Mouse (Mus musculus): ENCODE results near the gene Dhcr24.

Gene Dhcr24

DNA sequence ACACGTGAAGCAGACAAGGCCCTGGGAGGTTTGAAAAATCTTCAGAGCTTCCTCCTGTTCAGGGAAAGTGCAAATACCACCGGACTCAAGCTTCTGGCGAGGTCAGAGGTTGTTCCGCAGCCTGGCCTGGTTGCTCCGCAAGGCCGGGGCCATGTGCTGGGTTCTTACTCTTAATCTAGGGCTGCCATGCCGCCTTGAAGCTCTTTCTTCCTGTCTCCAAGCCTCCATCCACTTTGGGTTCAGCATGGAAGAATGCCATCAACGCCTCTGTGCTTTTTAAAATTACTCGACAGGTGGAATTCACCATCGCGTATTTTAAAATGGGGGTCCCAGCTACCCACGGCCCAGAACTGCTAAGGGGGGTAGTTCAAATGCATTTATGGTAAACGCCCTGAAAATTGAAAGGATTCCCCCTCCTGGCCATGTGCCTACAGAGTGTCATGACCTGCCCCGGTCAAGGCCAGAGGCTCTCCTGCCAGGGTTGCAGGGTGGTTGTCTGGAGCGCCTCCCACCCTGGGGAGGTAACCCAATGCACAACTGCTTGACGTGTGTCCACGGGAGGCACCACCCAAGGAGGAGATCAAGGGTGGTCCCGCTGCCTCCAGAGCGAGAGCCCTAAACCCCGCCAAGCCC lies 509 bp upstream of the Dhcr24 start:
- no peak for DNase-seq (ENCODE audit: low read depth, low spot score)

DNA sequence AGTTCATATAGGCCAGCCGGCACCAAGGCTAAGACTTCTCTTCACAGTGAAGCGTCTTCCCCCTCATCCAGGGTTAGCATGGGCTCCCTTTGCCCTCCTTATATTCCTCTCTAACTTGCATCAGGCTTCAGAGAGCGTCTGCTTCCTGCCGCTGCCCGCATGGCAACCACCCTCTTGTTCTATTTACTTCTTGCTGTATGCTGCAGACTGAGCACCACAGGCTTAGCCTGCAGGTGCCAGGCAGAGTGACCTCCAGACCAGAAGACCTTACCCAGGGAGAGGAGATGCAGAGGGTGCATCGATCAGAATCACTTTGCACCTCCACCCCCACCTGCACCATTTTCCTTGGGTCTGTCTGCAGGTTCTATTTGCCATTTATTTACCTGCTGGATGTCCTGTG lies 1.2 kb downstream of the Dhcr24 start:
- DNase-seq (ENCODE audit: low read depth, low spot score), result no peak

- DNase-seq (ENCODE audit: low read depth, low spot score), result no peak
Observed at GRCm38 (mm10) chr4:106562837-106563790, 2.3 kb downstream of the Dhcr24 start.

- no peak for DNase-seq (ENCODE audit: low read depth, low spot score)
Observed at GRCm38 (mm10) chr4:106564161-106564560, 3.3 kb downstream of the Dhcr24 start.

DNA sequence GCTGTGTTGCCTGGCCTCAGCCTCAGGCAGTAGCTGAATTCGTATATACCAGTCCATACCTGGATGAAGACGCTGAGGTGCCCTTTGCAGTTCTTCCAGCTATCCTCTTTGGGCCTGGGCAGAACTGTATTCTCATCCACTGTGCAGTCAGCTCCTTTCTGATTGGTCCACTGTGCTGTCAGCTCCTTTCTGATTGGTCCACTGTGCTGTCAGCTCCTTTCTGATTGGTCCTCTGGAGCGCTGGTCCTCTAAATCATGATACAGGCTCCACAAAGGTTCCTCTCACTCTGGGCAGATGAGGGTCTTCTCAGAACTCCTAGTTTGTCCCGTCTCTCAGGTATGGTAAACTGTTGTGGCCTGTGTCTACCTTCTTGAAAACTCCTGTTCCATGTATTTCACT lies 8.8 kb downstream of the Dhcr24 start:
- DNase-seq (ENCODE audit: low read depth, low spot score), result no peak

DNA sequence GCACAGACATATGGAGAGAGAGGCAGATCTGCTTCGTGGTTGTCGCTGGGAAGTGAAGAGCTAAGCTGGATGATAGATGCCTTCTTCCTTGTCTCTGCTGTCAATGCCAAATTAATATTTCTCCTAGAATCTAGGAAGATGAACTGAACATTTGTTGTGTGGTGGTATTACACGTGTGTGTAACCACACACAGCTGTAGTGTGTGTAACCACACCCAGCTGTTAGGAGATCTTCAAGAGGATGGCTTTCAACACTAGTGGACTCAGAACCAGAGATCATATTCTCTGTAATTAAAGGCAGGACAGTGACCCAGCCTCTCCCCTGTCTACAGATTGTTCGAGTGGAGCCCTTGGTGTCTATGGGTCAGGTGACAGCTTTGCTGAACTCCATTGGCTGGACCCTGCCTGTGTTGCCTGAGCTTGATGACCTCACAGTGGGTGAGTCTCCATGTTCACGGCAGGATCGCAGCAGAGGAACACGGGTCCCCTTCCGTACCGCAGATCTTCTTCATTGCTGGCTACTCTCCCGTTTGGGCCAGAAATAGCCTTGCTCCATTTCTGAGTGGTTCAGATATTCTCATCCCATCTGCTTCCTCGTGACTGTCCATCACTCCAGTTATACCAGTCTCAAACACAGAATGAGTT lies 10.4 kb downstream of the Dhcr24 start:
- no peak for DNase-seq (ENCODE audit: low read depth, low spot score)

DNA sequence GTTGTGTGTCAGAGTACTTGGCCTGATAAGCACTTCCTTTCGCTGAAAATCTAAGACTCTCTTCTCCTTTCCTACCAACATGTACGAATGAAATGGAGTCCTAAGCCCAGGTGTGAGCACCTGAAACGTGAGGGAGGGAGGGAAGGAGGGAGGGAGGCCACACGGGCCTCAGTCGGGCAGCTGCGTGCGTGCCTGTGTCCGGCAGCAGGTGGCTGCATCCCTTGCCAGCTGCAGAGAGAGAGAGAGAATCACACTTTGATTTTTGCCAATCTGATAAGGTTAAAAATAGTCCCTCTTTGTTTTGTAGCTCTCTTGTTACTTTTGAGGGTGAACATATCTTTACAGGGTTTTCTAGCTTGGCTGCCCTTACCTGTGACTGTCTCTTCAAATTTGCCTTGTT lies 14.2 kb downstream of the Dhcr24 start:
- no peak for DNase-seq (ENCODE audit: low read depth, low spot score)

DNA sequence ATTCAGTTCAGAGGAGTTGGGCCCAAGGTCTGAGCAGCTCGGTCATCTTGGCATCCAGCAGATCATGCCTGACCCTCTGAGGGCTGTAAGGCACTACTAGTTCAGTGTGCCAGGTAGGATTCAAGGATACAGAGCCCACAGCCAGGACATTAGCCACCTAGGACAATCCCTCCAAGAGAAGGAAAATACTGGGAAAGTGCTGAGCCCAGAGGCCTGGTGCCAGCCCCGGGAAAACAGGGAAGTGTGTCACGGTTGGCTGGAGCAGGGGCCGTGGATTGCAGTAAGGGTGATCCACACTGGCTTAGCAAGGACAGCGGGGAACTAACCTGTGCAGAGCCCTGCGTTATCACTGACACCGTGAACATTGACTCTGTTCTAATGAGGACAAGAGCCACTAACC lies 16.7 kb downstream of the Dhcr24 start:
- DNase-seq (ENCODE audit: low read depth, low spot score), result no peak

- DNase-seq (ENCODE audit: low read depth, low spot score), result no peak
Observed at GRCm38 (mm10) chr4:106581176-106581864, 20.5 kb downstream of the Dhcr24 start.

DNA sequence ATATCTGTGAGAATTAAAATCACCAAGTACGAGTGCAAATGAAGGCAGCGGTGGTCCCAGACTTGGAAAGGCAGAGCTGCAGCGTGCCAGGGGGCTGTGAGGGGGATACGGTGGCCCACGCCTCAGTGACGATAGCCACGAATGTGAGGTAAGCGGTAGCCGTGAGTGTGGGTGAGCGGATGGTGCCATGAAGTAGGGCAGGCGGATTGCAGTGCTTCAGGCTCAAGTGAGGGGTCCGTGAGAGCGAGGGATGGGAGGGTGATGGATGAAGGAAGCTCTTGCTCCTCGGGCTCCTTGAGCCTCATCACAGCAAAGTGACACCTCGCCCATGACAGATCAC lies 21.0 kb downstream of the Dhcr24 start:
- no peak for DNase-seq (ENCODE audit: low read depth, low spot score)

GRCm38 (mm10) chr4:106582428-106583153 lies 21.8 kb downstream of the Dhcr24 start:
- DNase-seq (ENCODE audit: low read depth, low spot score), result no peak

DNA sequence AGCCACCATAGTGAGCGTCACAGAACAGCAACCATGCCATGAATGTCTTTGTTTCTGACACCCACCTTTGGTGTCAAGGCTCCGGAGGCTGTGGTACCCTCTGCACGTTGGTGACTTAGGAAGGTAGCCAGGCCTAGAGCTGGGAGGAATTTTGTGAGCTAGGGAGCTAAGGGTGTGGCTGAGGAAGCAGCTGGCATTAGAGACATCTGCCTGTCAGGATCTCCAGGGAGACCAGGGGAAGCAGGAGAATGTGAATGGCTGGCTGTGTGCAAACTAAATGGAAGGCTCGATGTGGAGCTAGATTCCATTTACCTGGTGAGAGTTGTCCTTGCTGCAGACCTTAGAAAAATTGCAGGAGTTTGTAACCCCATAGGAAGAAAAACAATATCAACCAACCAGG lies 23.8 kb downstream of the Dhcr24 start:
- no peak for DNase-seq (ENCODE audit: low read depth, low spot score)

- DNase-seq (ENCODE audit: low read depth, low spot score), result no peak
Observed at GRCm38 (mm10) chr4:106587075-106587474, 26.2 kb downstream of the Dhcr24 start.

DNA sequence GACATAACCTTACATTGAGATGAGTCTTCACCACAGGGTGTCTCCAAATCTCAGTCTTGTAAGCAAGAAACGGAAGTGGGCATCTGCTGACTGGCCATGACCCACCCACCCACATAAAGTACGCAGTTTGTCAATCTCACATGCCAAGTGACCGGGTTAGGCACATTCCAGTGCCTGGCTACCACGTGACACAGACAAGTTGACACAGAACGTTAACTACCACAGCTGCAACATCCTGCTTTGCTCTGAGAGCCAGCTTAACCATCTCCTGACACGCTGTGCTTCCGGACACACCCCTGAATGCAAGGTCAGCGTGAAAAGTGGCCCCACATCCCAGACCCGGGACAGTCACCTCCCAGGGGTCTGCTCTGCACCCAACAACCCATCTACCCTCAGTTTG lies 29.3 kb downstream of the Dhcr24 start:
- DNase-seq (ENCODE audit: low read depth, low spot score), result no peak

DNA sequence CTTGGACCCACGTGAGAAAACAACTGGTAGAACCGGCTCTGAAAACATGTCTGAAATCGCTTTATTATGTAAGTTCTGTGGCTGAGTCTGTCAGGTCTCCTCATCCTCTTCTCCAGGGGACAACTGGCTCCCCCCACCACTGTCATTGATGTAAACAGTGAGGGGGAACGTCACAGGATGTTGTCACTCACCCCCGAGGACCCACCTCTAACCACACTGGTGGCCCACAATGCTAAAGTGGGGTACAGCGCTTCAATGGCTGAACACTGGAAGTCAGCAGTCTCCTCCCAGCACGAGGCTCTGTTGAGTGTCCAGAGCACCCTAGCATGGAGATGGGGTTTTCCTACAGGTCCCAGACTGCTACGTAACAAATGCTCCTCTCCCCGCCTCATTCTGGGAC lies 30.0 kb downstream of the Dhcr24 start:
- DNase-seq (ENCODE audit: low read depth, low spot score), result no peak

GRCm38 (mm10) chr4:106593636-106594035 lies 32.8 kb downstream of the Dhcr24 start:
- no peak for DNase-seq (ENCODE audit: low read depth, low spot score)

DNA sequence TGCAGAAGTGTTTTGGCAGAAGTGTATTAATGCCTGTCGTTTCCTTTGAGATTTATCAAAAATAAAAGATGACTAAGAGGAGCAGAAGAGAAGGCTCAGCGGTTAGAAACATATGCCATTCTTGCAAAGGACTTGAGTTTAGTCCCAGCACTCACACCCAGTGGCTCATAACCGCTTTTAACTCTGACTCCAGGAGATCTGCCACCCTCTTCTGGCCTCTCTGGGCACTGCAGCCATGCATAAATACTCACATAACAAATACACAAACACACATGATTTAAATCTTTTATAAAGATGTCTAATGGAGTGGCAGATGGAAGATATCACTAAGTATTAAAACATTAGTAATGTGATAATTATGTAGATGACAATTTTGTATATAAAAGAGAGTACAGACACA lies 35.4 kb downstream of the Dhcr24 start:
- DNase-seq (ENCODE audit: low read depth, low spot score), result no peak

DNA sequence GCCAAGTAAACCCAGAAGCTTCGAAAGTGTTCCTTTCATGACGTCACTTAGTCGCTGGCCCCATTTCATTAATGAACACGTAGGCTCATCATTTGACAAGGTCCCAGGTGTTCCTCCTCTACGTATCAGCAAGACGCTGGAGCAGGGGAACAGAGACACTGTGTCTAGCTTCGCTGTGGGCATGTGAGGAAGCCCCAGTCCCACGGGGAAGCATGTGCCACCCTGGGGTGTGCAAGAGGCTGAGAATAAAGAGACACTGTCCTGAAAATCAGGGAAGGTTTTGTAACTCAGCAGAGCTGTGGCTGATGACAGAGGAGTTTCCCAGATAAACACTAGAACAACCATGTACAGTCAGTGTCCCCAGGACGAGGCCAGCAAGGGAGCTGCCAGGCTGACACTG lies 36.2 kb downstream of the Dhcr24 start:
- no peak for DNase-seq (ENCODE audit: low read depth, low spot score)

- DNase-seq (ENCODE audit: low read depth, low spot score), result no peak
Observed at GRCm38 (mm10) chr4:106597741-106598140, 36.9 kb downstream of the Dhcr24 start.

GRCm38 (mm10) chr4:106599415-106599814 lies 38.6 kb downstream of the Dhcr24 start:
- DNase-seq (ENCODE audit: low read depth, low spot score), result no peak

- DNase-seq (ENCODE audit: low read depth, low spot score), result no peak
Observed at GRCm38 (mm10) chr4:106600770-106601169, 39.9 kb downstream of the Dhcr24 start.

Measured in retina, postnatal 7 days (tissue).